Mouse (Mus musculus) hindbrain, embryonic 13.5 days (tissue): ENCODE measurements around the gene Tsr3. TPM values are rescaled to one million over a fixed set of nuclear protein-coding genes. Genes with fewer than 3 reads are reported as not detected.

Experiments used
- ATAC-seq: fragments of 200-750 bp; cut with Nextera tagmentation; 2 replicates; pipeline ENCODE4 v1.8.0; 2017; ENCODE audit warnings: moderate TSS enrichment; ENCODE audit not compliant: low FRiP score
- H3K27ac ChIP-seq: fragments of 300-500 bp; sonication (generic); 2 replicates; pipeline ENCODE4 v1.5.1; 2015; ENCODE audit warnings: inconsistent platforms, mild to moderate bottlenecking, moderate library complexity
- H3K27me3 ChIP-seq: fragments of 300-500 bp; sonication (generic); 2 replicates; pipeline ENCODE4 v1.6.1; 2015; ENCODE audit warnings: mild to moderate bottlenecking, inconsistent platforms
- H3K36me3 ChIP-seq: fragments of 300-500 bp; sonication (generic); 2 replicates; pipeline ENCODE4 v1.6.1; 2015; ENCODE audit warnings: mild to moderate bottlenecking, inconsistent platforms
- H3K4me1 ChIP-seq: fragments of 300-500 bp; sonication (generic); replicated peaks from 2 replicates; pipeline ENCODE4 v1.6.1; 2015; ENCODE audit warnings: inconsistent platforms
- H3K4me2 ChIP-seq: fragments of 300-500 bp; sonication (generic); 2 replicates; pipeline ENCODE4 v1.6.1; 2015; ENCODE audit warnings: inconsistent platforms, mild to moderate bottlenecking, moderate library complexity
- H3K4me3 ChIP-seq: fragments of 300-500 bp; sonication (generic); 2 replicates; pipeline ENCODE4 v1.5.1; 2015; ENCODE audit warnings: mild to moderate bottlenecking, inconsistent platforms
- H3K9ac ChIP-seq: fragments of 300-500 bp; sonication (generic); 2 replicates; pipeline ENCODE4 v1.6.1; 2015; ENCODE audit warnings: mild to moderate bottlenecking, inconsistent platforms
- H3K9me3 ChIP-seq: fragments of 300-500 bp; sonication (generic); 2 replicates; pipeline ENCODE4 v1.6.1; 2016; ENCODE audit warnings: inconsistent platforms
- WGBS: fragments of 180-500 bp; shearing (Covaris S2); methylation state at CpG from one replicate; pipeline ENCODE4 v1.1.7; 2015; 5-methylcytosine and 5-hydroxymethylcytosine counted together
- polyA plus RNA-seq: library from polyadenylated mRNA; unstranded; fragments of >200 nt; fragmentation: Nextera tagmentation; extraction: Ambion mirVana; gene quantifications from 2 replicates; pipeline ENCODE4 v1.2.1, GENCODE M21; 2015

Tsr3 gene
- polyA plus RNA-seq, 1 experiment from 2014 or later: 59.6 TPM

GRCm38 (mm10) chr17:25250181-25250835 is 10.3 kb downstream of the Tsr3 start:
- H3K27ac ChIP-seq: no peak overlapping the region
- no peak overlapping the region for H3K9ac ChIP-seq
- H3K27me3 ChIP-seq: peaks cover 12% of the 10 kb centered on the region
- H3K9me3 ChIP-seq: no peaks in the 10 kb centered on the region
- peaks cover 8% of the 10 kb centered on the region for H3K36me3 ChIP-seq
- H3K4me2 ChIP-seq: no peak overlapping the region
- ATAC-seq: no peak
- 81% methylated on average over 8 of the region's 8 CpGs for WGBS
- H3K4me1 ChIP-seq: peaks cover 38% of the 10 kb centered on the region
- no peak overlapping the region for H3K4me3 ChIP-seq

- Histone ChIP-seq H3K9ac (0 out of 2 replicates have a peak overlapping the region, but pooled peaks have one; percentile 58), H3K36me3 (no peaks in the 10 kb centered on the region), H3K27ac (peak overlapping the region; percentile 83), H3K4me3 (no peak overlapping the region), H3K4me1 (peaks cover 52% of the 10 kb centered on the region), H3K9me3 (no peaks in the 10 kb centered on the region), H3K27me3 (peaks cover 33% of the 10 kb centered on the region), H3K4me2 (peak overlapping the region; percentile 20)
- 8% methylated on average over 3 of the region's 3 CpGs for WGBS
- peak; percentile 47; the same call in 1 of the 2 replicates for ATAC-seq
Measured at GRCm38 (mm10) chr17:25252643-25253042, 12.7 kb downstream of the Tsr3 start.

- ATAC-seq: 0 out of 2 replicates have a peak, but pooled peaks have one; percentile 3
- H3K27me3 ChIP-seq: peaks cover 33% of the 10 kb centered on the region
- H3K9ac ChIP-seq: peak overlapping the region; percentile 58
- peaks cover 63% of the 10 kb centered on the region for H3K4me1 ChIP-seq
- peak overlapping the region; percentile 83 for H3K27ac ChIP-seq
- peak overlapping the region; percentile 8 for H3K4me3 ChIP-seq
- peak overlapping the region; percentile 34 for H3K4me2 ChIP-seq
- 9% methylated on average over 10 of the region's 10 CpGs for WGBS
- H3K36me3 ChIP-seq: peaks cover 6% of the 10 kb centered on the region; the same call in 1 of the 2 replicates
- no peaks in the 10 kb centered on the region for H3K9me3 ChIP-seq
Measured at GRCm38 (mm10) chr17:25253760-25254159, 13.8 kb downstream of the Tsr3 start.

- no peak for ATAC-seq
- Histone ChIP-seq H3K9me3 (no peaks in the 10 kb centered on the region), H3K4me1 (peaks cover 63% of the 10 kb centered on the region), H3K36me3 (peaks cover 18% of the 10 kb centered on the region), H3K4me2 (peak overlapping the region; percentile 55; the same call in 1 of the 2 replicates), H3K9ac (peak overlapping the region; percentile 56; the same call in 1 of the 2 replicates), H3K27ac (no peak overlapping the region), H3K4me3 (no peak overlapping the region), H3K27me3 (peaks cover 33% of the 10 kb centered on the region)
- WGBS: 56% methylated on average over 2 of the region's 2 CpGs
Measured at GRCm38 (mm10) chr17:25255110-25255509, 15.1 kb downstream of the Tsr3 start.

- peak within 1 kb of the TSS; percentile 55 for H3K4me2 ChIP-seq
- peak within 1 kb of the TSS; percentile 56 for H3K9ac ChIP-seq
- peak; percentile 18; the same call in 1 of the 2 replicates for ATAC-seq
- 5% methylated on average over 30 of the region's 35 CpGs for WGBS
- H3K27me3 ChIP-seq: peaks cover 33% of the 10 kb centered on the region
- peaks cover 63% of the 10 kb centered on the region for H3K4me1 ChIP-seq
- no peak within 1 kb of the TSS for H3K27ac ChIP-seq
- peak within 1 kb of the TSS; percentile 32 for H3K4me3 ChIP-seq
- peaks cover 21% of the 10 kb centered on the region for H3K36me3 ChIP-seq
- no peaks in the 10 kb centered on the region for H3K9me3 ChIP-seq
Measured at GRCm38 (mm10) chr17:25256140-25256754, 16.3 kb downstream of the Tsr3 start, which contains the start of gene Baiap3. TSS of gene Baiap3 (minus strand) at chr17:25256364.

- no peak for ATAC-seq
- no peak overlapping the region for H3K9ac ChIP-seq
- peaks cover 33% of the 10 kb centered on the region for H3K27me3 ChIP-seq
- H3K36me3 ChIP-seq: peaks cover 27% of the 10 kb centered on the region
- H3K27ac ChIP-seq: no peak overlapping the region
- peaks cover 48% of the 10 kb centered on the region for H3K4me1 ChIP-seq
- no peak overlapping the region for H3K4me3 ChIP-seq
- WGBS: 56% methylated on average over 6 of the region's 6 CpGs
- no peaks in the 10 kb centered on the region for H3K9me3 ChIP-seq
- no peak overlapping the region for H3K4me2 ChIP-seq
Measured at GRCm38 (mm10) chr17:25257804-25258261, 17.9 kb downstream of the Tsr3 start.

- Histone ChIP-seq H3K9me3 (no peaks in the 10 kb centered on the region), H3K4me1 (peaks cover 3% of the 10 kb centered on the region), H3K27ac (no peak overlapping the region), H3K4me2 (no peak overlapping the region), H3K4me3 (no peak overlapping the region), H3K9ac (no peak overlapping the region), H3K27me3 (no peaks in the 10 kb centered on the region), H3K36me3 (peaks cover 80% of the 10 kb centered on the region)
- 74% methylated on average over 3 of the region's 3 CpGs for WGBS
- ATAC-seq: no peak
Measured at GRCm38 (mm10) chr17:25264453-25264852, 24.5 kb downstream of the Tsr3 start.

- H3K4me3 ChIP-seq: peak overlapping the region; percentile 99
Measured at GRCm38 (mm10) chr17:25270795-25271335, 30.9 kb downstream of the Tsr3 start.

GRCm38 (mm10) chr17:25272326-25272725 is 32.4 kb downstream of the Tsr3 start:
- no peak for ATAC-seq
- Histone ChIP-seq H3K9me3 (no peaks in the 10 kb centered on the region), H3K9ac (peak overlapping the region; percentile 100), H3K36me3 (peaks cover 23% of the 10 kb centered on the region), H3K4me2 (peak overlapping the region; percentile 99), H3K4me1 (peaks cover 43% of the 10 kb centered on the region), H3K4me3 (peak overlapping the region; percentile 99), H3K27ac (peak overlapping the region; percentile 99), H3K27me3 (no peaks in the 10 kb centered on the region; the same call in 1 of the 2 replicates)
- WGBS: 1% methylated on average over 10 of the region's 10 CpGs

More at GRCm38 (mm10) chr17:25270795-25271335, 30.9 kb downstream of the Tsr3 start:
- WGBS: 95% methylated on average over 2 of the region's 2 CpGs
- peaks cover 43% of the 10 kb centered on the region for H3K4me1 ChIP-seq
- H3K27ac ChIP-seq: no peak overlapping the region
- H3K9ac ChIP-seq: peak overlapping the region; percentile 100
- H3K36me3 ChIP-seq: peaks cover 38% of the 10 kb centered on the region
- peak overlapping the region; percentile 99 for H3K4me2 ChIP-seq
- no peaks in the 10 kb centered on the region for H3K27me3 ChIP-seq
- no peaks in the 10 kb centered on the region for H3K9me3 ChIP-seq
- no peak for ATAC-seq

- Histone ChIP-seq H3K27me3 (peaks cover 4% of the 10 kb centered on the region; the same call in 1 of the 2 replicates), H3K36me3 (peaks cover 15% of the 10 kb centered on the region), H3K9ac (peak overlapping the region; percentile 100), H3K4me2 (peak overlapping the region; percentile 99), H3K9me3 (no peaks in the 10 kb centered on the region), H3K27ac (peak overlapping the region; percentile 99), H3K4me3 (peak overlapping the region; percentile 99), H3K4me1 (peaks cover 43% of the 10 kb centered on the region)
- under 1% methylated on average over 66 of the region's 92 CpGs for WGBS
- ATAC-seq: peak; percentile 92
Measured at GRCm38 (mm10) chr17:25272951-25273705, 33.2 kb downstream of the Tsr3 start.

GRCm38 (mm10) chr17:25273706-25274501 is 33.9 kb downstream of the Tsr3 start:
- peaks cover 7% of the 10 kb centered on the region for H3K36me3 ChIP-seq
- H3K4me2 ChIP-seq: peak overlapping the region; percentile 99
- WGBS: 1% methylated on average over 38 of the region's 45 CpGs
- ATAC-seq: peak; percentile 89
- peaks cover 43% of the 10 kb centered on the region for H3K4me1 ChIP-seq
- peak overlapping the region; percentile 99 for H3K27ac ChIP-seq
- H3K27me3 ChIP-seq: peaks cover 4% of the 10 kb centered on the region; the same call in 1 of the 2 replicates
- no peaks in the 10 kb centered on the region for H3K9me3 ChIP-seq
- peak overlapping the region; percentile 99 for H3K4me3 ChIP-seq
- H3K9ac ChIP-seq: peak overlapping the region; percentile 100
